Mouse (Mus musculus): Measurements from ENCODE around the gene Vmn1r163.
"Not testable (repeated sequence)": the region's sequence is repeated elsewhere in the genome, so short reads cannot be mapped to it uniquely, and the experiment has no call there.

The Vmn1r163 gene

DNA sequence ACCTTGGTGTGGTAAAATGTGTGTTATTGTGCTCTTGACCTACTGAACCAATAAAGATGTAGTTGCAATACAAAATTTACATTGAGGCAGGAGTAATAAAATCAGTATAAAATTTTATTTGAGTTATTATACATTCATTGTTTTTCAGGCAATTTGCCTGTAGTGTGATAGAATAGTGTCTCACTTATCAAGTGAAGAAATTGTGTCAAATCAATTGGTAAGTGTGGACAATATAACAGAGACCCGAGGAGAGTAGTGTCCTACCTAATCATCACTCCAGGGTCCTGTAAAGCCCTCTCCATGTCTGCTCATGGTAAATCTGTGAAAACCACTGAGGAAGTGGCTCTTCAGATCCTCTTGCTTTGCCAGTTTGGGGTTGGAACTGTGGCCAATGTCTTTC lies at the start of gene Vmn1r163:
Vmn1r163 (plus strand) TSS at position 301 of the 400 bp plus-strand sequence.
- DNase-seq = not testable (repeated sequence)

DNA sequence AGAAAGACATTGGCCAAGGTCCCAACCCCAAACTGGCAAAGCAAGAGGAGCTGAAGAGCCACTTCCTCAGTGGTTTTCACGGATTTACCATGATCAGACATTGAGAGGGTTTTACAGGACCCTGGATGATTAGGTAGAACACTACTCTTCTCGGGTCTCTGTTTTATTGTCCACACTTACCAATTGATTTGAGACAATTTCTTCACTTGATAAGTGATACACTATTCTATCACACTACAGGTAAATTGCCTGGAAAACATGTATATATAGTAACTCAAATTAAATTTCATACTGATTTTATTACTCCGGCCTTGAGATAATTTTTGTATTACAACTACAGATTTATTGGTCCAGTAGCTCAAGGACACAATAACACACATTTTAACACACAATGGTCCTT lies 35.5 kb upstream of the Vmn1r163 start, which contains the start of gene Gm4216:
Gm4216 (minus strand) TSS at position 101 of the 400 bp plus-strand sequence.
- not testable (repeated sequence) for DNase-seq

DNA sequence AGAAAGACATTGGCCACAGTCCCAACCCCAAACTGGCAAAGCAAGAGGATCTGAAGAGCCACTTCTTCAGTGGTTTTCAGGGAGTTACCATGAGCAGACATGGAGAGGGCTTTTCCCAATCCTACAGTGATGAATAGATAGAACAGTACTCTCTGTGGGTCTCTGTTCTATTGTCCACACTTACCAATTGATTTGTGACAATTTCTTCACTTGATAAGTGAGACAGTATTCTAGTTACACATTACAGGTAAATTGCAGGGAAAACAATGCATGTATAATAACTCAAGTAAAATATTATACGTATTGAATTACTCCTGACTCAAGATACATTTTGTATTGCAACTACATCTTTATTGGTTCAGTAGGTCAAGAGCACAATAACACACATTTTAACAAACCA lies 12.0 kb downstream of the Vmn1r163 start, which contains the start of gene Gm8720:
Gm8720 (minus strand) TSS at position 101 of the 400 bp plus-strand sequence.
- not testable (repeated sequence) for DNase-seq

Data from lung, adult 18-20 months (tissue).